Mouse (Mus musculus) thymus, adult 2 months (tissue): ENCODE data around the gene Fam126a.

Source experiments
- CTCF ChIP-seq: fragments of 200-500 bp; IDR thresholded peaks from 2 replicates; pipeline ENCODE4 v1.5.1; 2012; ENCODE audit warnings: mild to moderate bottlenecking, control low read depth, low read length, moderate library complexity, borderline replicate concordance; ENCODE audit not compliant: control insufficient read depth, poor library complexity, insufficient read depth; ENCODE audit errors: extremely low read depth
- POLR2A ChIP-seq: fragments of 200-500 bp; IDR thresholded peaks from 2 replicates; pipeline ENCODE4 v1.6.1; 2012; ENCODE audit warnings: mild to moderate bottlenecking, low read length, control low read depth, moderate library complexity; ENCODE audit not compliant: control insufficient read depth, poor library complexity, insufficient read depth; ENCODE audit errors: extremely low read depth

- TF ChIP-seq POLR2A (no peak), CTCF (no peak)
These were observed 113.2 kb downstream of the Fam126a start for GRCm38 (mm10) chr5:23917301-23917700.
